Mouse (Mus musculus) thymus, adult 18-20 months (tissue): ENCODE results near the gene Nr2c2.

ENCODE experiments used
- DNase-seq, 2 experiments: peaks; one replicate each; pipeline ENCODE4 v3.0.0; 2022; ENCODE audit warnings: mixed read lengths in 2 of 2

Gene Nr2c2

GRCm38 (mm10) chr6:92131456-92131855, 40.3 kb downstream of the Nr2c2 start:
- DNase-seq = no peak

DNA sequence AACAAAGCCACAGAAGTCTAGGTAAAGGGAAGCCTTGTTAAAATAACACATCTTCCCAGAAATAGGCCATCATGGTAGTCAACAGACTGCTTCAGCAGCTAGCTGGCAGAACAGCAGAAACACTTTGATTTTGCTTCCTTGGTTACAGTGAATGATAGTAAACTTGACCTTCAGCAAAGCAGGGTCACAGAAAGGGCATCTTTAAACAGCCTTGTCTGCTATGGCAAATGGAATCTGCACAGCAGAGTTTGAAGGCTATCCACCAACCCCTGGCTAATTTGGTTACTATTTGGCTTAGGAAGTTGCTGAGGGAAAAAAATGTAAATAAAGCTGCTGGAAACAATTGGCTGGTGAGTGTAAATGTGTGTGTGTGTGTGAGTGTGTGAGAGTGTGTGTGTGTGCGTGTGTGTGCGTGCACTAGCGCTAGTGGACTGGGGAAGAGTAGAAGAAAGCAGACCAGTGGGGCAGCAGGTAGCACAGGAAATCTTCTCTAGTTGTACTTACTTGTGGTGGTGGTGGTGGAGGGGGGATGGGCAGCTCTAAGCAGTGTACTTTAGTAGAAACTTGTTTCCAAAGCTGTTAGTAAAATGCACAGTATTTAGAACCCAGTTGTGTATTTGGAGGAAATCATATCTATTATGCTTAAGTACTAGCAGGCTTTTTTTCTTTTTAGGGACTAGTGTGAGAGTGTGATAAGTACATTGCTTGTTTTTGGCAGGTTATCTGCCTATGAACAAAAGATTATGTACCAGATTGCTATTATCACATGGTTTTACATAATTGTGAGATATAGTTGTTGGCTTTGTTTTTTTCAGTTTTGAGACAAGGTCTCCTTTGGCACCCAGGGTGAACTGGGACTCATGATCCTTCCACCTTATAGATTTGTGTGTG, 41.1 kb downstream of the Nr2c2 start:
- DNase-seq = no peak

GRCm38 (mm10) chr6:92133617-92134016, 42.4 kb downstream of the Nr2c2 start:
- DNase-seq = no peak

- no peak for DNase-seq
Measured at GRCm38 (mm10) chr6:92136356-92136755, 45.2 kb downstream of the Nr2c2 start.

DNA sequence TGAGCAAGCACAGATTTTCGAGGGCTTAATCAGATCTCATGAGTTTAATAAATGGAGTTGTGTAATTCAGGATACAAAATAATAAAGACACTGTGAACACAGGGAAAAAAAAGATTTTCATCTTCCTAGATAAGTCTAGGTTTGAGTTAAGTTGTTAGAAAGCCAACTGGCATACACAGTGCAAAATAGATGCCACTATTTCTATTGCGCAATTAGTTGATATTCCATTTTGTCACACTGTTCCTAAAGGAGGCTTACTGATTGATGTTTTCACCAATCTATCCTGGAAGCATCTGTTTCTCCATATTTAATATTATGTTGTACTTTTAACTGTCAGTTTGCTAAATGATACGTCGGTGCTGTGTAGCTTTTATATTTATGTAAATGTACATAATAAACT, 54.7 kb downstream of the Nr2c2 start:
- DNase-seq = no peak

DNA sequence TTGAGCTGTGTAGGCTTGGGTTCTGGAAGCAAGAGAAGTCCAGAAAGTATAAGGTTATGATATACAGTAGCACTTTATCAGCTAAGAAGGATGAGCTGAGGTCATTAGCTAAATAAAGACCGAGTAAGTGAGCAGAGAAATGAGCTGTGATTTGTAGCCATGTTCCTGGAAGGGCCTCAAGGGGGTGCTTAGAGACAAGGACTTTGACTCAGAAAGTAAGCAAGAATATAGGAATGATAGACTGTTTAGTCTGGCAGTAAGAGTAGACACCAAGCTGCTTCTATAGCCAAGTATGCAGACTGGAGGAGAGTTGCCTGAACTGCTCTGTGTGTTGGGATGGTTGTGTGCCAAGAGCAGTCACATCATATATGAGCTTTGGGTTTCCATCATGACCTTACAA, 62.6 kb downstream of the Nr2c2 start:
- no peak for DNase-seq

GRCm38 (mm10) chr6:92158801-92159200, 67.6 kb downstream of the Nr2c2 start:
- DNase-seq = no peak

- DNase-seq = no peak
Measured at GRCm38 (mm10) chr6:92162724-92163123, 71.5 kb downstream of the Nr2c2 start.

- DNase-seq = no peak
Measured at GRCm38 (mm10) chr6:92176450-92176849, 85.3 kb downstream of the Nr2c2 start.

DNA sequence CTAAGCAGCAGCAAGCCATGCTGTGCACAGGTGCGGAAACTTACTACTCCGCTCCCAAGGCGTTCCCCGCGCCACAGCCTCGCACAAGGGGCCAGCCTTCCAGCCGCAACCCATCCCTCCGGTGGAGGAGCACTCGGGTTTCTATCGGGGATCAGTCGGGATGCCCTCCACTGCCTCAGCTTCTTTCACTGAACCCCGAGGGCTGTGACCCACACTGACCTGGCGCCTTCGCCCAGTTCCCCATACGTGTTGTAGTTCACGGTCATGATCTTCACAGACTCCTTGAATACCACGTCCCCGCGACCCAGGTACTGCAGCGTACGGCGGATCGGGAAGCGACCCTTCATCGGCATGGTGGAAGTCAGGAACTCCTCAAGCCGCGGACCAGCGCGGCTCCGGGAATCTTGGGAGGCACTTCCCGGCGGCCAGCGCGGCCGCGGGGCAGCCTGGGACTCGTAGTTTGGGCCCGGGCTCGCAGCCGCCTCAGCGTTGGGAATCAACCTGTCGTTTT, 92.5 kb downstream of the Nr2c2 start, which contains the start of gene Mrps25:
Mrps25 (minus strand) TSS at position 413 of the 511 bp plus-strand sequence.
- peak; percentile 35 to 46 for DNase-seq

DNA sequence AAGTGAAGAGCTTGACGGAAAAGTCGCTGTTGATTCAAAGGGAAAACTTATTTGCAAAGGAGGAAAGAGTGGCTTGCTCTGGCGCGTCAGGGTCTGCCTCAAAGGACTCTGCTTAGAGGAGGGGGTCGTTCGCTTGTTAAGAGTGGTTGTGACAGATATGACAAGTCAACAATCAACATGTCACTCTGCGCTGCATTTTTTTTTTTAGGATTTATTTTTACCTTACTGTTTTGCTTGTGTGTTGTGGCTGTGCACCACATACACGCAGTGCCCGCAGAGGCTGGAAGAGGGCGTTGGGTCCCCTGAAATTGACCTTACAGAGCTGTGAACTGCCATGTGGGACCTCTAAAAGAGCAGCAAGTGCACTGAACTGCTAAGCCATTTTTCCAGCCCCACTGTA, 93.0 kb downstream of the Nr2c2 start:
- no peak for DNase-seq

GRCm38 (mm10) chr6:92199414-92199813, 108.2 kb downstream of the Nr2c2 start:
- DNase-seq = no peak

DNA sequence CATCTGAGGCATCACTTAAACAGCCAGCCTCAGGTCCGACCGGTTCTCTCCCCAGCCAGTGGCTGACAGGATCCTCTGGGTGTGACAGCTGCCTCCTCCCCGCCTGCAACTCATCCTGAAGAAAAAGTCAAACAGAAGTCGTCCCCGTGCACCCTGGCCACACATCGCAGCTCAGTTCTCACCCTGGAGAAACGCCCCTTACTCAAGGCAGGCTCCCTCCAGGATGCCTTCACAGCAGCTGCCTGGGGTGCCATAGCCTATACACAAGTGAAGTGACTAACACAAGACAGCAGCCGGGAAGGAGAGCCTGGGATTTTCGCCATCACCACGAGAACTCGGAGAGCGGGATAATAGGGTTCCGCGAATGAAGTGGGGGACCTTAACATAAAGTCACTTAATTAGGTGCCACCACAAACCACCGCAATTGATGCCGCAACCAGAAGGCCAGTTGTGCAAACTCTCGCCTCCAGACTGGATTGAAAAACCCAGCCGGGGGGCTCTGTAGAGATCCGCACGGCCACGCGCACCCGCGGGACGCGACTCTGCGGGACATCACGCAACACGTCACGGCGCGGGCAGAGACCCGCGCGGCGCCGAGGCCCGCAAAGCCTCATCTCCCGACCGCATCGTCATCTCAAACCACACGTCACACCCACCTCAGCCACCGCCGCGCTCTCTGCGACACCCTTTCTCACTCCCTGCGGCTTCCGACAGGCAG, 123.0 kb downstream of the Nr2c2 start:
- DNase-seq = peak in 1 of 2 experiments; percentile 8

GRCm38 (mm10) chr6:92214773-92215449, 123.7 kb downstream of the Nr2c2 start, which contains the start of gene Rbsn:
Rbsn (minus strand) TSS chr6:92214925.
- DNase-seq = peak; percentile 86 to 88

GRCm38 (mm10) chr6:92219445-92219844, 128.3 kb downstream of the Nr2c2 start:
- DNase-seq = no peak

DNA sequence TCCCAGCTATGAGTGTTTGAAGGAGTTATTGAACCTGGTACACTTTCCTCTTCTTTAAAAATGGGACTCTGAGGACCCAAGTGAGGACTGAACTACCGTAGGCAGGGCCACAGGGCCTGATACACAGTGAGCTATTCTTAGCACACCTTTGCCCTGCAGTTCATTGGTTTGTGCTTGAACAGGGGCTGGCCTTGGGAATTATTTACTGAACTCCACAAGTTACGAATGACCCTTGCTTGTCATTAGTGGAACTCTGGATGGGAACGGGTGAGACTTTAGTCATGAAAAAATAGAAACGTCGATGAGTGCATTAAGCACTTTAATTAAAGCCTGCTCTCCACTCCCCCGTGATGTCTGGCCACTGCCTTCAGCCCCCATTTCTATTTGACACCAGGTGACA, 130.4 kb downstream of the Nr2c2 start:
- DNase-seq = no peak

- no peak for DNase-seq
Measured at GRCm38 (mm10) chr6:92222021-92222420, 130.8 kb downstream of the Nr2c2 start.
